Mouse (Mus musculus): ENCODE results near the gene Lig1.
"Not testable (repeated sequence)": the region's sequence is repeated elsewhere in the genome, so short reads cannot be mapped to it uniquely, and the experiment has no call there.

Gene Lig1

GRCm38 (mm10) chr7:13277081-13277480 is at the start of gene Lig1:
Gene Lig1, plus strand, starts transcription at chr7:13277283.
- DNase-seq (ENCODE audit: low read depth): no peak

GRCm38 (mm10) chr7:13260746-13261700 is 16.1 kb upstream of the Lig1 start:
- no peak for DNase-seq (ENCODE audit: low read depth)

- no peak for DNase-seq (ENCODE audit: low read depth)
Measured at GRCm38 (mm10) chr7:13263851-13264250, 13.2 kb upstream of the Lig1 start.

GRCm38 (mm10) chr7:13264396-13264795 is 12.7 kb upstream of the Lig1 start:
- DNase-seq (ENCODE audit: low read depth): no peak

GRCm38 (mm10) chr7:13268749-13269260 is 8.3 kb upstream of the Lig1 start:
- no peak for DNase-seq (ENCODE audit: low read depth)

GRCm38 (mm10) chr7:13269394-13269793 is 7.7 kb upstream of the Lig1 start:
- no peak for DNase-seq (ENCODE audit: low read depth)

- DNase-seq (ENCODE audit: low read depth): no peak
Measured at GRCm38 (mm10) chr7:13271704-13272103, 5.4 kb upstream of the Lig1 start.

- no peak for DNase-seq (ENCODE audit: low read depth)
Measured at GRCm38 (mm10) chr7:13277833-13278232, 750 bp downstream of the Lig1 start.

GRCm38 (mm10) chr7:13278308-13278891 is 1.3 kb downstream of the Lig1 start, which contains the start of gene Zswim9:
Gene Zswim9, minus strand, starts transcription at chr7:13278721.
- DNase-seq (ENCODE audit: low read depth): peak; percentile 81

- not testable (repeated sequence) for DNase-seq (ENCODE audit: low read depth)
Measured at GRCm38 (mm10) chr7:13278957-13279356, 1.9 kb downstream of the Lig1 start.

- DNase-seq (ENCODE audit: low read depth): no peak
Measured at GRCm38 (mm10) chr7:13288621-13289020, 11.5 kb downstream of the Lig1 start.

GRCm38 (mm10) chr7:13290041-13290675 is 13.1 kb downstream of the Lig1 start:
- peak; percentile 42 for DNase-seq (ENCODE audit: low read depth)

- no peak for DNase-seq (ENCODE audit: low read depth)
Measured at GRCm38 (mm10) chr7:13291370-13291769, 14.3 kb downstream of the Lig1 start.

- peak; percentile 61 for DNase-seq (ENCODE audit: low read depth)
Measured at GRCm38 (mm10) chr7:13293878-13294855, 17.1 kb downstream of the Lig1 start.

- DNase-seq (ENCODE audit: low read depth): no peak
Measured at GRCm38 (mm10) chr7:13295256-13295655, 18.2 kb downstream of the Lig1 start.

- no peak for DNase-seq (ENCODE audit: low read depth)
Measured at GRCm38 (mm10) chr7:13297636-13298035, 20.6 kb downstream of the Lig1 start.

- no peak for DNase-seq (ENCODE audit: low read depth)
Measured at GRCm38 (mm10) chr7:13298821-13299220, 21.7 kb downstream of the Lig1 start.

GRCm38 (mm10) chr7:13301643-13302042 is 24.6 kb downstream of the Lig1 start:
- DNase-seq (ENCODE audit: low read depth): no peak

- DNase-seq (ENCODE audit: low read depth): no peak
Measured at GRCm38 (mm10) chr7:13302780-13303179, 25.7 kb downstream of the Lig1 start.

GRCm38 (mm10) chr7:13303372-13303771 is 26.3 kb downstream of the Lig1 start:
- DNase-seq (ENCODE audit: low read depth): no peak

- no peak for DNase-seq (ENCODE audit: low read depth)
Measured at GRCm38 (mm10) chr7:13309407-13309806, 32.3 kb downstream of the Lig1 start.

All from fibroblast of lung, adult 2 months (primary cell).